Mouse (Mus musculus) c-Kit-positive CD71-positive TER-119-negative erythroid progenitor cells, embryonic 14.5 days (primary cell): ENCODE measurements around the gene Ppp2r2c.

Experiments
- DNase-seq: peaks from one replicate; pipeline ENCODE4 v3.0.0-alpha.2; 2013; ENCODE audit warnings: low read depth

Ppp2r2c gene

DNA sequence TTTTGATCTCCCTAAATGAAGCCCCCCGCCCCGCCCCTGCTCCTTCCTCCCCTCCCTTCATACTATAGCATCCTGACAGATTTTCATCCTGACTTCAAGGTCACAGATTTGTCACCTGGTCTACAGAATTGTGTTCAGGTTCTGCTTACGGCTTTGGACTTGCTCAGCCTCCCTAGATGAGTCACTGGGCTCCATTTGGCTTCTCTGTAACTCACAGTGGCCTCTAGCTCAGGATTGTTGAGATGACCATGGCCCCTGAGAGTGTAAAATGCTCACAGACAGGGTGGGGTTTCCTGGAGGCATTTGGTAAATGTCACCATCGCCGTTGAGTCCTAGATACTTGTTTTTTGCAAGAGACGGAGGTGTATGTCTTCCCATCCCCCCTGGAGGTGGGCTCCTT, 2.6 kb downstream of the Ppp2r2c start:
- DNase-seq: no peak

DNA sequence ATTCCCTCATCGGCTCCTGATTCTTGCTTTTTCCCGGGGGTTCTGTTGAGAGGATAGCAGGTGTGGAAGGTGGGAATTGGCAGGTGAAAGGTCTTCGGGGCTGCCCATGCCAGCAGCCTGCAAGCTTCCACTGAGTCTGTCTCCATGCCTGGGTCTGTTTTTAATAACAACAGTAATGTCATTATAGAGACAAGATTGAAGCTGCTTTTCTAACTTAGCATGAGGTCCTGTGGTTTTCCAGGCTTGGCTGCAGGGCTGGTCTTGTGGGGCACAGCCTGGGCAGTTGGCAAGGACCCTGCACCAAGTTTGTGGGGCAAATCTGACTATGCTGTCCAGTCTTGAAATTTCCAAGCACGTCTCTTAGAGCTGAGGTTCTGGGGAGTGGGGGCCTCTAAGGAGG, 7.6 kb downstream of the Ppp2r2c start:
- DNase-seq: no peak

DNA sequence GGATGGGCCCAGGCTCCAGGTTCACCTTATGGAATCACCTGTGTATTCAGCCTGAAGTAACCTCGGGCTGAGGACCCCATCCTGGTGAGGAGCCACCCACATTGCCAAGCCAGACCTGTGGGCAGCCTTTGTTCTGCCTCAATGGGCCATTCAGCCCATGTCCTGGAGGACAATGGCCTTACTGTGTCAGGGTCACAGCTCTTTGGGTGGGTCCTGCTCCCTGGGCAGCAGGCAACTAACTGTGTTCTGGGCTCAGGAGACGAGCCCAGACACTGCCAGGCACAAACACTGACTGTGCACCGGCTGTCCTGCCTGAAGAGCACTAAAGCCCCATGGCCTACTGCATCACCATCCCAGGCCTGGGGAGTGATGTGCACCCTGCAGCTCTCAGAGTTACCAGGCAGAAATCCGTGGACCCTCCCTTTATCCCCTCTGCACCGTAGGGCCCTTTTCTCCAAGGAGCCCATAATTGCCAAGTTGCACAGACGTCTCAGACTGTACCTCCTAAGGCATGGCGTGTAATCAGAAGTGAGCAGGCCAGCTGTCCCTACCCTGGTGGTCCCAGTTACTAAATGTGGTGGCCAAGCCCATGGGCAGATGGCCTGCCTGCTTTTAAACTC, 8.6 kb downstream of the Ppp2r2c start:
- no peak for DNase-seq

DNA sequence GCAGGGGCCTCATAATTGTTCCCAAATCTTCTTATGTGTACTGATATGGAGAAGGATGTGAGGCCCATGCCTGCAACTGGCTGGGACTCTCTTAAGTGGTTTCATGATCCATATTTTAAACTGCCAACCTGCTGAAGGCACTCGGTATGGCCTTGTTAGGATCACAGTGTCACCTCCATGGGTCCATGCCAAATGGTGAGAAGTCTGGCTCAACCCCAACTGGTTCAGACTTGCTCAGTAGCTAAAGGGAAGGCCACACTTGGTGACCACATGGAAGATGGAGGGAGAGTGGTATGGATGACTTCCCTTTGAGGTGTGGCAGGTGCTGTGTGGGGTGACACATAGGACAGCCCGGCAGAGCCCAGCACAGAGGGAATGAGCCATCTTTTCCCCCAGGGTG, 9.3 kb downstream of the Ppp2r2c start:
- no peak for DNase-seq

DNA sequence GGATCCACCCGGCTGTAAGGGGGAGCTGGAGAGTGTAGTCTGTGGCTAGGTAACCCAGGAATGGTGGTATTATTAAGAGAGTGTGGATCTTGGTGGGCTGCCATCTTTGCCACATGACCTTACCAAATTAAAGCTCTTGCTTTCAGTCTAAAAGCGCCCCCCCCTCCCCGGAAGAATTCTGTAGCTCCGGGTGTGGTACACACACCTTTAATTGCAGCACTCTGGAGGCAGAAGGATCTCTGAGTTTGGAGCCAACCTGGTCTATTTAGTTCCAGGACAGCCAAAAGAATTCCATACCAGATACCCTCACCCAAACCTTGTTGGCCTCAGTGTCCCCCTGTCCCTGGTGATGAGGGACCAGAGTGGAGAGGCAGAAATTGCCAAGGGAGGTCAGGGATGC, 10.5 kb downstream of the Ppp2r2c start:
- DNase-seq: no peak

DNA sequence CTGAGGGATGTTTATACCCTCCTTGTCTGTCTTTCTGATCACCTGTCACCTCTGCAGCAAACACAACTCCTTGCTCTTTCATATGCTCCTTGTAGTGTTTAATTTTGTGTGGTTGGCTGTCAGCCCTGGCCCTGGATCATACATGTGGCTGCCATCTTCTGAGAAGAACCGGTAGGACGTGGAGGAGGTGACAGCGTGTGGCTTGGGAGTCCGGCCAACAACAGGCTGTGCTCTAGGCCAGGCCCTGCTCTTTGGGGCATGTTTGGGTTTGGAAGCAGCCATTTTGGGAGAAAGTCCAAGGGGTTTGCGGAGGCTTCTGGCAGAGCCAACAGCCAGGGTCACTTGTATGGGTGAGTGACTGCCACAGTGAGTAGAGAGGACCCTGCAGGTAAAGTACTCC, 12.3 kb downstream of the Ppp2r2c start:
- DNase-seq: no peak

DNA sequence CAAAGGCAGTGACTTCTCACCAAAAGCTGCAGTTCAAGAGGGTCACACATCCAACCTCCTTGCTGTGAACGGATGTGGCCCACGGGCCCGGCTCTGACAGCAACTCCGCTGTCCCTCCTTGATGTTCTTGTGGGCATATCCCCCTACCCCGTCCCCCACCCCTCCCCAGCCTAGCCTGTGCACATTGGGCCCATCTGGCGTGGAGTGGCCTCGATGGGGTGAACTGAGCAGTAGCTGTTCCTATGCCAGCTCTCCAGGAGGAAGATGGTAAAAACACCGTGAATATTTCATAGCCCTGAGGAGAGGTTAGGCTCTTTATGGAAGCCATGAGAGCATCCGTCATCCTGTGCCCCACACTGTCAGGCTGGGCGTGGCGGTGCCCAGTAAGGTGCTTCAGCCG, 15.2 kb downstream of the Ppp2r2c start:
- DNase-seq: no peak

DNA sequence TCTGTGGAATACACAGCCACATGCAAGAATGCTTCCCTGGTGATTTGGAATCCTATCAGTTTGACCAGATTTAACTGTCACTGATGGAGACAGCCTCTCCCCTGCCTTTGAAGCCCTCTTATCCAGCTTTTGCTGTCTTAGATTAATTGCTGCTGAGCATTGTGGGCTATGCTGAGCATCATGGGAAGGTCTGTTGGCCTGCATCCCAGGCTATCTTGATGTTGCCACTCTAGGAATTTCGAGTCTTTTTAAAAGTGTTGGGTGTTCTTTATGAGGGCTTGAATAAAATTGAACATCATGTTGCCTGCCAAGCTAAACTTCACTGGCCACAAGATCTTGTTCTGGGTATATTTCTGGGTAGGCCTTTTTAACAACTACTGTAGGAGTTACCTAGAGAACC, 16.8 kb downstream of the Ppp2r2c start:
- no peak for DNase-seq

DNA sequence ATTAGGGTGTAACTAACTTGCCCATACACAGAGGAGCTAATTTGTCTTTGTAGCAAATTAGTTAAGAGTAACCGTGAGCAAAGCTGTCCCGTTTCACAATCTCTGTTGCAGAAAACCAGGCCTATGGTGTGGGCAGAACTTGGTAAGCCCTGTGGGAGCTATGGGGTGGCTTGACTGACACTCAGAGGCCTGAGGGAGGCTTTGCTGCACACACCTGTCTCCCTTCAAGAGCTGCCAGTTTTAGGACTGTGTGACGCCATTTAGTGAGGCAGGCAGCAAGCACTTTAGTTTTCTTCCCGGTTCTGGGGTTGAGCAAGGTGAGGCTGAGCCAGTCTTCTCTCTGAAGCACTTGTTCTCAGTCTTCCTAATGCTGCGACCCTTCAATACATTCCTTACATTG, 17.3 kb downstream of the Ppp2r2c start:
- DNase-seq: no peak

DNA sequence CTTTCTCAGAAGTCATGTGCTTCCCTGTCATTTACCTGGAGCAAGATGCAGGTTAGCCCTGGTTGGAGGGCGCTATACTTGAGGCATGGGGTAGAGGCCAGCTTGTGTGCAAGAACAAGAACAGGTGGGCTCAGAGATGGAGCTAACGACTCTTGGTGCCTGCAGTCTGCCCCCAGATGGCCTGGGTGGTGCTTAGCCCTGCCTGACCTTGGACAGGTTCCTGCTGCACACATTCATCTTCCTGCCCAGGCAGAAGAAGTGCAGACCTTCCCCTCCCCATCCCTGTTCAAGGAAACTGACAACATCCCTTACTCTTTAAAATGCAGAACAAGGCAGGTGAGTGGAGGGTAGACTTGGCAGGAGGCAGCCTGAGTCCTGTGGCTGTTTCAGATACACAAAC, 18.0 kb downstream of the Ppp2r2c start:
- no peak for DNase-seq

DNA sequence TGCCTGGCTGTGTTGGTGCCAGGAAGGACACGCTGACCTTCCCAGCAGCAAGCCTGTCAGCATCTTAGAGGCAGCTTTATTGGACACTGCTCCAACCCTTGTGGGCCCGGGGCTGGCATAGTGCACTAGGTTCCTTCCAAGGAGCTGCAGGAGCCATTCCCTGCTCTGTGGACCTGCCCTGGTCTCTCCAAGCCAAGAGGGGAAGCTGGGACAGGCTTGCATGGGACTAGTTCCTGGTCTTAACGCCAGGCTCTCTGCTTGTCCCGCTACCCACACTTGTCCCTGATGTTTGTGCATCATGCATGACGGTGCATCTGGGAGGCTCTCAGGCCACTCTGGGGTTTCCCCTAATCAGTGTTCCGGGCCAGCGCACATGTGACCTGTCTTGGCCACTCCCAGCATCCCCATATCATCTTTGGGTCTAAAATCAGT, 18.6 kb downstream of the Ppp2r2c start:
- DNase-seq: no peak

DNA sequence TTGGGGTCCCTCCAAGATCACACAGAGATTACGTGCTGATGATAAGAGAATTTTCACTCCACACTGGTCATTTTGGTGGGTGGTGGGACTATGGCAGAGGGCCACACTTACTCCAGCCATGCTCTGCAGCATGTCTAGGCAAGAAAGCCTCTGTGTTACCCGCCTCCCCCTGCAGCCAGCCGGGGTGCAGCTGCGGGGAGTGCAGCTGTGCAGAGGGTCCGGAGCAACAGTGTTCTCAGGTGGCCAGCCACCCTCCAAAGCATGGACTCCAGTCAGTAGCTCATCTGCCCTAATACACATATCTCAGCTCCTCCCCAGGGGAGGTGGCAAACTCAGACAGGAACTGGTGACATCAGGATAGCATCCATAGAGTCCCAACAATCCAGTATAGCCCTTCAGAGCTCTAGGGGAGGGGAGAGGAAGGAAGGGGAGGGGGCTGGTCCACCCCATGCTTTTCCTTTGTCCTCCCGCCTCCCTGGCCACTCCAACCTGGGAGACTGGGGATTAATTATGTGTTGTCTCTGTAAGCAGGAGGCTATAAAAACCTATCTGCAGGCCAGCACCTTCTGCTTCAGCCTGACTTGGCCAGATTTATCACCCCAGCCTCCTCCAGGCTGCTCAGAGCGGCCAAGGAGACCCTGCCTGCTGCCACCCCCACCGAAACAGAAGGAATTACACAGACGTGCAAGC, 19.1 kb downstream of the Ppp2r2c start:
- no peak for DNase-seq

DNA sequence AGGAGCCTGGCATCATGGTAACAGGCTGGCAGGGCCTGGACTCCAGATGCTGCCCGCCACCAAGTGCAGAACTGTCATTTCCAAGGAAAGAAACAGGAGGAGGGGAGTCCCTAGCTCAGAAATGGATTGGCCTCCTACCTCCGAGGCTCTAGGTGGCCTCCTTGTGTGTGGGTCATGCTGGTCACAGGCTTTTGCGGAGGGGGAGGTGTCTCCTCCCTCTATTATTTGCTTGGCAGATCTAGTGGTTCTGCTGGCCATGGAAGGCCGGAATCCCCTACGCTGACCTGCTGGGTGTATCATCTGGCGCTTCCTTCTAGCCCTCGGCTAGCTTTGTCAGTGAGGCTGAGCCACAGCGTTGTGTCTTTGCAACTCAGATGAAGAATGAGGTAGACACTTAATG, 20.2 kb downstream of the Ppp2r2c start:
- no peak for DNase-seq

DNA sequence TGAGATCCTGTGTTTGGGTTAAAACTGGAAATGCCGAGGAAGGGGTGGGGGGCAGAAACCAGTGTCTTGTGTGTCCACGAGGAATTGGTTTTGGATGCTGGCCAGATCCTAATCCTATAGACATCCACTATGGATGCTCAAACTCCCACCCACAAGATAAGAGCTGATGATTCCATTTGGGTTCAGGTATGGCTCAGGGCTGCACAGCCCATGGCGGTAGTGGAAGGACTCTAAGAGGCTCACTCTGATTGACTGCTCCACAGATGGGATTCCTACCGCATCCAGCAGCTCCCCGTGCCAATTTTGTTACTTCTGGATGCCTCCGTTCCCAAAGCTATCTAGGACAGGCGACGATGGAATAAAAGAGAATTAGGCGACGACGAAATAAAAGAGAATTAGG, 20.6 kb downstream of the Ppp2r2c start:
- DNase-seq: no peak

DNA sequence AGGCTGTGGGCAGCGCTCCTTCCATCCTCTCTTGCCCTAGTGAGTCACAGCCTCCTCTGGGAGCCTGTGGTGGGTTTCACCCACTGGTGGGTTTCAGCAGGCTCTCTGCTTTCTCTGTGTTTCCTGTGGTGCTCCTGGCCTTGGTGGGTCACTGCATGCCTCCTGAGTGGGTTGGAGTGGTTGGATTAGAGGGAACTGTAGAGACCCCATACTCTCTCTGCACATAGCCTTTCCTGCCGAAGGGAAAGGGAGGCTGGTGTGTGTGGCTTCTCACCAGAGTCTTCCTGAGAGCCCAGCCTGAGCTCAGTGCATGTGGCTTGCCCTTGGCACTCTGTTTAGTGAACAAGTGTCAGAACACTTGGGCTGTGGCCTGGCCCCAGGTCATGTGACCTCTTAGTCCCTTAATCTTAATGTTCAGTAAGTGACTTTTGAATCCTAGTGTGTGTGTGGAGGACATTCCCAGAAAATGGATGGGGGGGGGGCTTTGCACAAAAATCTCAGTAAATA, 21.1 kb downstream of the Ppp2r2c start:
- DNase-seq: no peak

DNA sequence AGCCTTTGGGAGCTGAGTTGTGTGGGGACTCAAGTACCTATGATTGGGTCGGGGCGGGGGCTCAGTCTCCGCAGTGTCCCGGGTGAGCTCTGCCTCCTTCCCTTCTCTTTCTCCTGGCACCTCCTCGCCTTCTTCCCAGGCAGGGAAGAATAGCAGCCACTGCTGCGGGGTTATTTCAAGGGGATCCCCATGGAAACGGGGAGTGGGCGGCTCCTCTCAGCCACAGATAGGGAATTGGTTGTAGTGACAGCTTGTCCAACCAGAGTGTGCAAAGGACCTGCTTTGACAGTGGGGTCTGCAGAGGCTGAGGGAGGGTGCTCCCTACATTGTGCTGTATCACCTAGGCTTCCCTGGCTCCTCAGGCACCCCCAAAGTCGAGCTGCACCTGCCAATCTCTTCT, 22.5 kb downstream of the Ppp2r2c start:
- no peak for DNase-seq

DNA sequence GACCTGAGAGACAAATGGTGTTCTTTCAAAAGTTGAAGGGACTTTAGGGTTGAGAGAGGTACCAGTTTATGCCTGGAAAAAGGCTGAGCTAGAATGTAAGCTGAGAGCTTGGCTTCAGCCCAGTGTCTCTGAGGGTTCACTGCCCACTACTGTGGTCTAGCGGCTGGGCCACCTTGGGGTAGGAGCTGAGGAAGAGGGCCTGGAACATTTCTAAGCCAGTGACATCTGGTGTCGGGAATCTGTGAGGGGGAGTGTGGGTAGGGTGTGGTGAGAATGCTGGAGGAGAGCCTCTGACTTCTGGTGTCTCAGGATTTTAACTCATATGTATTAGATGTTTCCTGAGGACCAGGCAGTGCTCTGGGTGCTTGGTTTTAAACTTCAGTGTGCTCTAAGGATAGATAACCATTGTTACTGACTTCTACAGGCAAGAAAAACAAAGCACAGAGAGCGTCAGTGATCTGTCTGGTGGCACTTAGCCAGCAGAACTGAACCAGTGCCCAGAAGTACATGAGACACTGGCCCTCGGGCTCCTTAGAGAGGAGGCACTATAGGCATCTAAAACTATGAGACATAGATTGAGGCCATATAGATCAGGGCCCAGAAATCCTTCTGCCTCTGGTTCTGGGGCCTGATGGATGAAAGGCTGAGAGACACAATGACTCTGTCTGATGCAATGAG, 23.6 kb downstream of the Ppp2r2c start:
- DNase-seq: no peak

DNA sequence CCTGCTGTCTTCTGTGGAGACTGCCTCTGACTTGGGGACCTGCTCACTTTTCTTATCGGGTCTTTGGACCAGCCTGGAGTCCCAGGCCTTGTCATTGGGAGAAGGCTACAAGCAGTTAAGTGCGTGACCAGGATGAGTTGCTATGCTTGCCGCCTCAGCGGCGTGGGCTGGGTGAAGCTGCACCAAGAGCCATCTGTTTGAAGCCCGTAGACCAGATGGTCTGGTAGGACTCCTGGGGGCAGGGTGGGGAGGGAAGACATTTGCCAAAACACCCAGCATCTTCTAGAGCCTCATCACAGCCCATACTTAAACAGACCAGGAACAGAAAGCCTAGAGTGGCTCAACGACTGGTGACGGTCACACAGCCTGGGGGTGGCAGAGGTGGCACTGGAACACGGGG, 24.9 kb downstream of the Ppp2r2c start:
- no peak for DNase-seq

DNA sequence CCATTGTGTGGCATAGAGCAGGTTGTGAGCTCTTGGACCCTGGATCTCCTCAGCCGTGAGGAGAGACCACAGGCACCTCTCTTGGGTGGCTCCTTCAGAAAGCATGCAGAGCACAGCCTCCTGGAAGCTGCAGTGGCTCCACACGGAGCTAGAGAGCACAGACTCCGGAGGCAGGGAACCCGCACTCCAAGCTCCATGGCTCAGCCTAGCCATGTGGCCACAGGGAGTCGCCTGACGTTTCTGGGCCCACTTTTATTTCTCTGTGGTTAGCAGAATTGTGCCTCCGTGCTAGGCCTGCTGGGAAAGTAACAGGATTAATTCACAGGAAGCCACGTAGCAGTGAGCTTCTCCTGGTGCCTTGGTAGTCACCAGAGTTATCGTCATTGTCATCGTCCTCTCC, 25.8 kb downstream of the Ppp2r2c start:
- no peak for DNase-seq

DNA sequence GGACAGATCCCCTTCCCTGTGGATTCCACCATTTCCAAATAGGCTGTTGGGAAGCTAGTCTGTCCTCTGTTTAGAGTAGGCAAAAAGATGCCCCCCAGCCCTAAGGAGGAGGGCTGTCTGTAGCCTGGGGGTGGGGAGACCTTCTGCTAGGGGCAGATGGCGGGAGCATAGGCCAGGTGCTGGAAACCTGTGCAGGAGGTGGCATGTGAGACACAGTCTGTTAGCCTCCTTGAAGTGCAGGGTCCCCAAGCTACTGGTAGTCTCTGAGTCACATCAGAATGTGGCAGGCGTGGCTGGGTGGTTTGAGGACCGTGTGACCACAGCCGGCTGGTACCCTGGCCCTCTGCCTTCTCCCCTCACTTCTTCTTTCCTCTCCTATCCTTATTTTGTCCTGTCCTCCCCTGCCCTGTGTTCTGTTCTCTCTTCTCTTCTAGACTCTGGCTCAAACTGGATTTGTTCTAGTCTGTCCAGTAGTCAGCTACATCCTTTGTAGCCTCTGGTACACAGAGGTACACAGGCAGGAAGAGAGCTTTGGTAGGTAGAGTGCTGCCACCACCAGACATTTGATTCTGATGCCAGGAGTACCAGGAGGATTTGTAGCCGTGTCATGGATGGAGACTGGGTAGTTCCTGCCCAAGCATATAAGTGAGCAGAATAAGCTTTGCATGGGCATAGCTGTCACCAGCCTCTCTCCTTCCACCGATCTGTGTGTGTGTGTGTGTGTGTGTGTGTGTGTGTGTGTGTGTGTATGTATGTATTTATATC, 26.5 kb downstream of the Ppp2r2c start:
- no peak for DNase-seq

DNA sequence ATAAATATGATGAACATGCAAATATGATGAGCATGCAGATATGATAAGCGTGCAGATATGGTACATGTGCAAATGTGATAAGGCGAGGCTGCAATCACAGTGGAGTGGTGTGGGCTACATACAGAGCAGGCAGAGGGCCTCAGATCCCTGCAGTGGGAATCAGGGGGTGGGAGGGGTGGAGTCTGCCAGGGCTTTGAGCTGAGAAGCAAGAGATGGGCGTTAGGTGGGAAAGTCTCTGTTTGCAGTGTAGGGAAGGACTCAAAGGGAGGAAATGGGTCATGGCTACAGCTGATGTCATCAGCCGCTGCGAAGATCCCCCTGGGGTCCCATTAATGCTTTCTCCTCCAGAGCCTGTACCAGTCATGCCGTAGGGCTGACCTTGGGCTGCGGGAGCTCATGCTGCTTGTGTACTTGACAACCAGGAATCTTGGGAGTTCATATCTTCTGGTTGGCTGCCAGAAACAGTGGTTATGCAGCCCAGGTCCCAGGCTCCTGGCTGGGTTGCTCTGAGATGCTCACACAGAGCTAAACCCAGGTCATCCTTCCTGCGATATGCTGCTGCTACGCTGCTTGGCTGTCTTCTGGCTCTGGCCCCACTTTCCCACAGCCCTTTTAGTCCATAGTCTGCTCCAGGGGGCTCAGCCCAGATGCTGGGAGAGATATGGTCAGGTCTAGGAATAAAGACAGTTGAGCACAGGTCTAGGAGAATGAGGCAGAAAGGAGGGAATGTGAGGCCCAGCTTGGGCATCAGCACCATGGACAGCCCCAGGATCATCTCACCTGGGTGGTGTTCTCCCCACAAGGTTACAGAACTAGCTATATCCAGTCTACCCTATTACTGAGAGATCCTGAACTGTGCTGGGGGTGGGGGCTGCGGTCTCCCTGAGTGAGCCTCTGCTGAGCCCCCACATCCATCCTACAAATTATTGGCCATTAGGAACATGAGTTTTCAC, 27.6 kb downstream of the Ppp2r2c start:
- no peak for DNase-seq

DNA sequence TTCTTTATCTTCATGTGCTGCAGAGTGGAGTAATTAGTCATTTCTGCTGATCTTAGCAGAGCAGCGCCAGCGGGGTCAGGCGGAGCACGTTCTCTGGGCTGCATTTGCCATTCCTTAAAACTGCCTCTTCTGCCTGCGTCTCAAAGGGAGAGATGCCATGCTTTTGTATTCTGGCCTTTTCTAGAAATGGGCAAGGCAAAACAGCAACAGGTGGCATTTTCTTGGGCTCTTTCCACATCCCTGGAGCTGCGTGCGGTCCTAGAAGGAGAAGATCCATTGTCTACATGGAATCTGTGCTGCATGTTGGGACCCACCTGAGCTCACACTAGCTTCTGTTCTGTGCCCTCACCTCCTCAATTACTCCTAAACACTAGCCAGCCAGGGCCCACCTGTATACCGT, 29.7 kb downstream of the Ppp2r2c start:
- no peak for DNase-seq
